Mouse (Mus musculus) ovary, adult 18-20 months (tissue): Measurements from ENCODE around the gene Acadm.
A peak's percentile ranks its signal among the peaks of the same experiment; 100 is the strongest.

Source experiments
- DNase-seq: peaks from one replicate; pipeline ENCODE4 v3.0.0; 2022; ENCODE audit warnings: low spot score, mixed read lengths

The Acadm gene

DNA sequence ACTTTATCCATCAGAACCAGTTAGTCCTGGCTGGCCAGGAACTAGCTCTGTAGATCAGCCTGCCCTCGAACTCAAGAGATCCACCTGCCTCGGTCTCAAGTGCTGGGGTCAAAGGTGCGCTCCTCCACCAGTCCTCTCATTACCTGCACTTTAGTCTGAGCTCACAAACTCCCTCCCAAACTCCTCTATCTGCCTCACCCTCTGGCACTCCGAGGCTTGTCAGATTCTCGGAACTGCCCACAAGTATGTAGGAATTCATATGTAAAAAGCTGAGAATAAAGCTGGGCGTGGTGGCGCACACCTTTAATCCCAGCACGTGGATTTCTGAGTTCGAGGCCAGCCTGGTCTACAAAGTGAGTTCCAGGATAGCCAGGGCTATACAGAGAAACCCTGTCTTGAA lies 3.9 kb downstream of the Acadm start:
- DNase-seq: no peak

DNA sequence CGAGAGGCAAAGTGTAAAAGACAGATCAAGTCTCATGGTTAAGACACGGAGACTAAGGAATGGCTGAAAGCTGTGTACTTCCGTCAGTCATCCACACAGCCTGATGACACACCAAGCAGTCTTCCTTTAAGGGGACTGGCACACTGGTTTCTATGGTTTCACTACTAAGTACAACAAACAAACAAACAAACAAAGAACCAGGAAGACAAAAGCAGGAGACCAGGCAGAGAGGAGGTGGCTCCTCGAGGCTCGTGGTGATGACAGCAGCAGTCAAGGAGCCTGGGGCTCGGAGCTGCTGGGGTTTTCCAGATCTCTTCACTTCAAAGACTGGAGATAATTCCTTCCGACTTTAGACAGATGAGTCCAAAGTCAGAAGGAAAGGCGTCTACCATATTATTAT lies 4.4 kb downstream of the Acadm start:
- DNase-seq: no peak

DNA sequence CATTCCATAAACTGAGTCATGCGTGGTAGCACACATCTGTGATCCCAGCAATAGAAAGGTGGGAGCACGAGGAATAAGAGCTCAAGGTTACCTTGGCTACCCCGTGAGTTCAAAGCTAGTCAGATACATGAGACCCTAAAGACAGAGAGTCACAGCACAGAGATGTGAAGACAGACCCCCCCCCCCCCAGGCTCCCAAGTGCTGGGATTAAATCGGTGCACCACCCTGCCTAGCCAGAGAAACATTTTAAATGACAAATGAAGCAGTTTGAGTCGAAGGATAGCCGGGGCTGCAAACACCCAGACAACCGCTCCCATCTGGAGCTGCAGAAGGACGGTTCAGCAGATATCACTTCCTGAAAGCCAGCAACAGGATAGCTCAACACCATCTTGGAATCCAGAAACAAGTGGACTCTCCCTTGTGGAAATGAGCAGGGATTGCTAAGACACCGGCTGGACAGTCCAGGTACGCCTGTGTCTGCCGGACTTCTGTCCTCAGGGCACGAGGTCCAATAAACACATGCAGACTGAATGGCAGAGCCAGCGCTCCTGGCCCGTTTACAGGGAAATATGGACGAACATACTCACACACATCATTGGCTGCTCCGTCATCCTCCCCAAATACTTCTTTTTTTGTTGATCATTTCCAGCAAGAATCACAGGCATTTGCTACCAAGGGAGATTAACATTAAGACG lies 7.2 kb downstream of the Acadm start:
- DNase-seq: no peak

DNA sequence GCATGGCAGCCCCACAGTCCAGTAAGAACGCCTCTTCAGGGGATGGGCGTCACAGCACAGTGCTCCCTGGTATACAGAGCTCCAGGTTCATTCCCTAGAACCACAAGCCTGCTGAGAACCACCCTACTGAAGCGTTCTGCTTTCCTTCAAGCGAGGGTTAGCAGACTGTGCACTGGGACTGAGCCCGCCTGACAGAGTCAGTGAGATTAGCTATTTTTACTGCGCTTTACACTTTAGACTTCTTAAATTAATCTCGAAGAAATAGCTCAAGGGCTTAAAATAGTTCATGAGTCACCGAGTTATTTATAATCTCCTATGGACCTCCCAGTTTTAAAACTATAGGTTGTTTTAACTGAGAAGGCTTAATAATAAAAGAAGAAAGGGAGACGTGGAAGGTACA lies 8.6 kb downstream of the Acadm start:
- no peak for DNase-seq

DNA sequence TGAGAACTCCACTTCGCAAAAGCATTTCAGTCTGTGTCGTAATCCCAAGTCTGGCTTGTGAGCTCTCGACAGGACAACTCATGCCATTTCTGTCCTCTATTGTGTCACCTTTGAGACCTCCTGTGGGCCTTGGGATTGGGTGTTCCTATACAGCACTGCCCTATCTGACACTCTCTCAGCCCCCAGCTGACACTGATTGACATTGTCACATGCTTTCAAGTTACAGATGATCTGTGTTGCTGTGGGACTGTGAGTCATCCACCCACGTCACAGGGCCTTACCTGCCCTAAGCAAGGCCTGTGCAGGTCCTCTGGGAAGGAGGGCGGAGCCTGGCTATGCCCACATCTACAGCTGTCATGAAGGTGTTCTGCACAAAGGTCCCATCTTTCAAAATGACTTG lies 12.0 kb downstream of the Acadm start:
- DNase-seq: no peak

DNA sequence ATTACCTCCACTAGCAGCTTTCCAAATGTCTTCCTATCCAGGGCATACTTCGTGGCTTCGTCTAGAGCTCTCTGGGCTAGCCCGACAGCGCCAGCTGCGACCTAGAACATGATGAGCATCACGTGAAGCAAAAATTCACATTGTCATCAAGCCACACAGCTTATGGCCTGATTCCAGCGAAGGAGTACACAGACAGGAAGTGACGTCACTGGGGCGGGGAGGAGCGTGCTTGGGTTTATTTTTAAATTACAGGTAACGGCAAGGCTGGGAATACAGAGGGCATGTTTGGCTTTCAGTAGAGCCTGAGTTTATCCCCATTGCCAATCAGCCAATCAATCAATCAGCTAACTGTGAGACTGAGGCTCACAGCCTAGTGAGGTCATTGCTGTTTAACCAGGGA lies 14.9 kb downstream of the Acadm start:
- no peak for DNase-seq

DNA sequence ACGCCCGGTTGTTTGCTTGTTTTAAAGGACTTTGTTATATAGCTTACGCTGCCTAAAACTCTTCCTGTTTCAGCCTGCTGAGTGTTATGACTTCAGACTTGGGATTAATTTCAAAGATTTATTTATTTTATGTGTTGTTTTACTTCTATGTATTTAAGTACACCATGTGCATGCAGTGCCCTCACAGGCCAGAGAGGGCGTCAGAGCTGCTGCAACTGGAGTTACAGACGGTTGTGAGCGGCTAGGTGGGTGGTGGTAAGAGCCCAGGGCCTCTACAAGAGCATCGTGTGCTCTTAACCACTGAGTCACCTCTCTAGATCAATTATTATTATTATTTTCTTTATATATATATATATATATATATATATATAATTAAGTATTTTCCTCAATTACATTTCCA lies 18.1 kb downstream of the Acadm start:
- DNase-seq: no peak

DNA sequence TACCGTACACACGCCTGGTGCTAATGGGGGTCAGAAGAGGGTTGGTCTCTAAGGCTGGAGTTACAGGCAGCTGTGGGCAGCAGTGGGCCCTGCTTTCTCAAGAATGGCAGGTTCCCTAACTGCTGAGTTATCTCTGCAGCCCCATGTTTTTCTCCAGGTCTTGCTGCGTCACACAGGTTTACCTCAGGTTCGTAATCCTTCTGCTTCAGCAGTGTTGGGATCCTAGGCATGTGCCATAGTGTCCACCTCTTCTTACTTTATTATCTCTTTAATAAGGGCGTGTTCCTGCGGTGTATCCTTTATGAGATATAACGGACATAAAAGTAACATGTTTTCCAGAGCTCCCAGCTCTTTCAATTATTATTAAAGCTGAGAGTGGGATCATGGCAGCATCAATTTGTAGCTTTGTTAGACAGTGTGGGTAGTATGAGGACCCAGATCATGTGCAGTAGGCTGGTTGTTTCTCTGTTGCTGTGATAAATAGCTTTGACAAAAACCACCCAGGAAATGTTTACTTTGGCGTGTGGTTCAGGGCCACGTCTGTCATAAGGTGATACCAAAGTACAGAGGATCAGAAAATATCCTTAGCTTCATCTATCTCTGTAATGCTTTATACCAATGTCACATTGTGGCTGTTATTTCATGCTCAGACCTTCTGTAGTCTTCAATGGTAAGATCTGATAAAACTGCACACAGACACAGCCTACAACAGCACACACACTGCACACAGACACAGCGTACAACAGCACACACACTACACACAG lies 23.1 kb downstream of the Acadm start:
- DNase-seq: no peak

DNA sequence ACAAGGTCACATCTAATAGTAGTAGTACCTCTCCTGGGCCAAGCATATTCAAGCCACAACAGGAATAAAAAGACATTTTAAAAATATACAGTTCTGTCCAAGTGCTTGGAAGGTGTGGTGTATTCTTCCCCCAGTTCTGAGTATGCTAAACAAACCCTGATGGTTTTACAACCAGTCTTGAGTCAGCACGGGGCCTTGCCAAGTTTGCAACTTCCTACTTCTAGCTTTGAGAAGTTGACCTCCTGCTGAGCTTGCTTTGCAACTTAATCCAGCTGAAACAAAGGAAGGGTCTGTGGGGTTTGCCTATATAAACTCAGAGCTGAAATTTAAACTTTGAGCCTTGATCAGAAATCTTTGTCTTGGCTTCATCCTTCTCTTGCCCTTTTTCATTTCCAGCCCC lies 27.2 kb downstream of the Acadm start:
- no peak for DNase-seq

DNA sequence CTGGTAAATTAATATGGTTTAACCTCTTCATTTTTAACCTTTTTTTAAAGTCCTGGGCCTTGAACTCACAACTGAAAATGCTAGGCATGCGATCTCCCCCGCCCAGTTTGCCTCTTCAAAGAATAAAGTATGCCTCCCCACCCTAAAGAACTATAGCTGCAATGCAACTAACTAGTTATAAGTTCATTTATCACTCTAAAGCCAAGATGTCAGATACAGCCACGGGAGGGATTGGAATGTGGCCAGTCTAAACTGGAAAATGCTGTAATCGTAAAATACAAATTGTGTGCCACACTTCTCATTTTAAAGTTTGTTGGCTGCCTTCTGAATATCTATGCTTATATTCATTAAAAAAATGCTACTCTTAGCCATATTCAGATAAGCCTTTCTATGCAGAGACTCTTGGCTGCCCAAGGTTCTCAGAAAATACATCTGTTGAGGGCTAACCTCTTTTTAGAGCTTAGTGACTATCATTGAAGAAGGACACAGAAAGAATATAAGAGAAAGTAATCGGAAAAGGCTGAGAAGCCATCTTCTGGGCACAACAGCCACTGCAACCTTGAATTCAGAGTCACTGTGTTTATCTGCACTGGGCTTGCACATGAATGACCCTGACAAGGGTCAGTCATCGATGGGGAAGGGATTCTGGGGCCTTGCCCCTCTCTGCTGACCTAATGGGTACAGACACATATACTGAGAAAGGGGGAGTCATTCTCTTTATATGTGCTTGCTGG lies 30.8 kb downstream of the Acadm start:
- DNase-seq: no peak

DNA sequence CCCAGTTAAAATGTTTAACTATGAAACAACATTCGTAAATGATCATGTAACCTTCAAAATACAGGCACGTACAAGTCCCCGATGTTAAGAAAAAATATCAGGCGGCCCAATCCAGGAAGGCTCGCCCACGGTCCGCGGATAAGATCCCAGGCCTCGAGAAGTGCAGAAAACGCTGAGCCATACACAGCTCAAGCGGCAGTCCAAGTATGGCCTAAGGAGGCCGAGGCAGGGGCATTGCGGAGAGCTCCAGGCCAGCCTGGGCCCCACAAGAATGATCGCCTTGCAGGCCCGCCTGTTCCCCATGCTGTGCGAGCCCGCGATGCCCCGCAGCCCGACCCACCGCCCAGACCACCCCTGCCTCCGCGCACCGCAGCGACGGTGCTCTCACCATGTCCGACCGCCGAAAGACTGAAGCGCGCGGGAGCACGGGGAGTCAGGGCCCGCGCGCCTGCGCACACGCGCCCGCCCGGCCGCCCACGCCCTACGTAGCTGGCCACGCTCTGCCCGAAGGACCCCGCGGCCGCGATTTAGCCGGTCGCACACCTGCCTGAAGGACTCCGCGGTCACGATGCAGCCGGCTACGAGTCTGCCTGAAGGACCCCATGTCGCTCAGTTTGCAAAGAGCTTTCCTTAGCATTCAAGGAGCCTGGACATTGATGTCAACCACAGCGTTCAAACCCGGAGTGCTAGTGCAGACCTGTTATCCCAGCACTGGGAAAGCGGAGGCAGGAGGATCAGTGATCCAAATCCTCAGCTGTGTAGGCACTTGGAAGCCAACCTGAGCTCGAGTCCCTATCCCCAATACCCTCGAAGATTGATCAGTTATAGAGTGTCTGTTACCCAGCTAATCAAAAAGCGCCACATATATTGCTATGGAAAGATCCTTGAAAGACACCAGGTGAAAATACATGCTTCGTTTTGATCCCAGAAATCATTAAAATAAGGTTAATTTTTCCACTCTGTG lies 31.6 kb downstream of the Acadm start, which contains the start of gene Rabggtb:
Gene Rabggtb (minus strand): TSS at position 464 of the 964 bp plus-strand sequence.
- DNase-seq: peak; percentile 92

DNA sequence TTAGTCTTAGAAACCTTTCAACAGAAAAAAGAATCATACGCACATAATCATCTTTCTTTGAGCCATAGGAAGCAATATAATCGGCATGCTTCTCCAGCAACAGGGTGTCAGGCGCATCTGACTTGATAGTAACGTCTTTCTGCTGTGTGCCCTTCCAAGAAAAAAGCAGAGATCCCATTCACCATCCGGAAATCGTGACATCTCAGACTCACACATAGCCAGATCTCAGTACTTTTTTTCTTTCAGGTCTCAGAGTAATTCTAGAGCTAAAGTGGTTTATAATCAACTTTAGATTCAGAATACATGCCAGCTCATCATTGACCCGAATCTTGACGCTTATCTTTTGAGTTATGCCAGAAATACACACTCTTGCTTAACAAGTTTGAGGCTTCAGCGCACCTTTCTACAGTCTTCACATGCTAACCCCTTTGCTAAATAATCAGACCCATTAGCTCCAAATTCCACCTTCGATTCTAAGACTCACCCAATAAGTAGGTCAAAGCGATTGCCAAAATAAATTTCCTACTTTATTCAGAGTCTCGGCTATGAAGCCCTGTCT lies 32.5 kb downstream of the Acadm start:
- no peak for DNase-seq

DNA sequence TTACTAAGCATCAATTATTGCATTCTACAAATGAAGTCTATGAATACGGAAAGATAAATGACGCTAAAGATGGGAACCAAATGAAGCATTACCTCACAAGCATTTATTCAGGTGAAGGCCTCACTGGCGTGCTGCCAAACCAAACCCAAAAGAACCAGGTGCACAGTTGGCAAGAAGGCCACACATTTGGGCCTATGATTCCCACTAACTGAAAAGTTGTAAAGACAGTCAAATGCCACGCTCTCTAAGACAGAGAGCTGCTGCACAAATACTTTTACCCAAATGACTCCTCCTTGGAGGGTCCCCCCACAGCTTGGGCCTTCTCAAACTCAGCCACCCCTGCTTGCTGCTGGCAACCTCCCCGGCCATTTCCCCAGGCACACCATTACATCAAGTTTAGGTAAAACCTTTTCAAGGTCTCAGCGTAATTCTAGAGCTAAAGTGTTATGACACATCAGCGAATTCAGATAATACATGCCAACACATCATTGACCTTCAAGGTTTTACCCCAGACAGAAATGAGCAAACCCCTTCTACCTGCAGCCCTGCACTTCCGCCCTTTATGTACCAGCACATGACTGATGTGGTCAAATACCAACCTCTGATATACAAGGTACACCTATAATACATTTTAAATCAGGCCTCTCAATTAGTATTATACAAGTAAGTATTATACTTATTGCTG lies 33.1 kb downstream of the Acadm start:
- no peak for DNase-seq

DNA sequence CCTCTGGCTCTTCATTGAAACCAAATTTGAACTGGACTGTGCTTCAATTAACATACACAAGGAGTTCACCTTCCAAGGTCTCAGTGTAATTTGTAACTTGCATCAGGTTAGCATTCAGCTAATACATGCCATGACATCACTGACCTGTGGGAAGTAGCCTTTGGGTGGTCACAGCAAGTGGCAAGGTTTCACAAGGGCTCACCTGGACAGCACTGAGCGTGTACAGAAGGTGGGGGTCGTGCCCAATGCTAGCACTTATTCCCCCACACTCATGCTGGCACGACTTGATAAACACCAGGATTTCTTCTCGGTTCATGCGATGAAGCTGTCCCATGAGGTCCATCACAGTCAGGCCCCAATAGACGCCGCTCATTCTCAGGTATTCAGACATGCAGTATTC lies 33.9 kb downstream of the Acadm start:
- no peak for DNase-seq

DNA sequence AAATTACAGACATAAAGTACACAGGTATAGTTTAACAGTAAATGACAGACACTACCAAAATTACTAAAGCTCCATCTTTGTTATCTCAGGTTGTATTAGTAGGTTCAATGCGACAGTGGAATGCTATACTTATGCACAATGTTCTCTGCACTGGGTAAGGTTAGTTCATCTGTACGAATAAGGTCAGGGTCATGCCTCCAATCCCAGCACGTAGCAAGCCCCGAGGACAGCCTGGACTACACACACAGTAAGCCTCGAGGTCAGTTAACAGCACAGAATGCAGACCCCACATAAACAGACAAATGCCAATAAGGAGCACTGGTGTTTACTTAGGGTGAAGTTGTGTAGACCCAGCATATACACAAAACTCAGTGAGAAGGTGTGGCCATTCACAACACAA lies 35.5 kb downstream of the Acadm start:
- DNase-seq: no peak

DNA sequence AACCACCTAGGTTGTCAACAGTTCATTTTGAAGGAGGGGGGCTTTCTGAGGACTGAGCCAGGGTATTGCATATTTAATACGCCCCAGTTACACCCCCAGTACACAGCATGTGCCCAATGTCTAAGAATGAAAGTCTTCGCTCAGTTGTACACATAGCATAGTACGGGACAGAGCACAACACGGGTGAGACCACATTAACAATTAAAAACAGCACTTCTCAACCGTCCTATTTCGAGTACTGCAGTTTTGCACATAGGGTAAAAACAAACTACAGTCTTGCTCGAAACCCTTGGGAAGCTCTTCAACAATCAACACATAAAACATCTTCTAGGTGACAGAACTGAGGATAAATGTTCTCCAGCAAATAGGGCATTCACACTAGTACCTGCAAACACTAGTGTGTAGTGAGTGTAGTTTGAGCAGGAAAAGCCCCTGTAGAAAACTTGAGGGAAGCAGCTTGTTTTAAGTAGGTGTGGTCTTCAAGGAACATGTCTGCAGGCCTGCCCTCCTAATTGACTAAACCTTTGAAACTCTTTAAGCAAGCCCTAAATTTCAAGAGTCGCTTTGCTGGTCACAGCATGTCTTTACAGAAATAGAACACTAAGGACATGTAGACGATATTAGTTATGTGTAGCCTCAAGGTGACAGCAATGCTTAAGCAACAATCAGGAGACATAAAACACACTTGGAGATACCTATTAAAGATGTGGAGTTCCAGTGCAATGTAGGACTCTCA lies 38.1 kb downstream of the Acadm start, which contains the start of gene Msh4:
Gene Msh4 (minus strand): TSS at position 3 of the 736 bp plus-strand sequence.
- no peak for DNase-seq

DNA sequence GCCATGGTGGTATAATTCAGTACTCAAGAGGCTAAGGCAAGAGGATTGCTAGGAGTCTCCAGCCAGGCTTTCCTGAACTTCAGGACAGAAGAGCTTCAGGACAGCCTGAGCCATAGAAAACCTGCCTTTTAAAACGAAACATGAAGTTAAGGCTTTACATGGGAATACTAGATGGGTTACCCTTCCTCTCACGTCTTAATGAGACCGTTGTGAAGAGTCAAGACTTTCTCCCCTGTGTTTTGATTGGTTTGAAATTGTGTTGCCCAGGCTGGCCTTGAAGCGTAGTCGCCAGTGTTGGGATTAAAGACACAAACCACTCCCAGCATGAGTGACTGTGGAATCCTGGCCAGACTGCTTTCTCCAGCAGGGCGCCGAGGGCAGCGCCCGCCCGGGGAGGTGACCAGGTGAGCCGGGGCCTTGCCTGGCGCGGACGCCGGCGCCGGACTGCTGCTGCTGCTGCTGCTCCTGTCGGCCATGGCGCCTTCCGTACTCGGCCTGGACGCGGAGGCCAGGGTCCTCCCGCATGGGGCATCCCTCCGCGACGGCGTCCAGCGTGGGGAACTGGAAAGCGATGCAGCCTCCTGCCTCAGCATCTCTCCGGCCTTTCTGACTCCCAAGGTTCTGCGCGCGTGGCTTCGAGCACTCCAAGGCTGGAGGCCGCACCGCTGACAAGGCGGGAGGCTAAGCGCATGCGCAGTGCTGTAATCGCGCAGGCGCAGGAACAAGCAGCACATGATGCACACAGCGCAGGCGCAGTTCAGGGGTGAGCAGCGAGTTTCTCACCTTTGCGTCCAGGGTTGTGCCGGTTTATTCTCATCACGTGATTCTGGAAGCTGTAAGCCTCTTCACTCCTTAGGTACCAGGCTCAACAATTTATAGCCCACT lies 38.9 kb downstream of the Acadm start:
- no peak for DNase-seq

DNA sequence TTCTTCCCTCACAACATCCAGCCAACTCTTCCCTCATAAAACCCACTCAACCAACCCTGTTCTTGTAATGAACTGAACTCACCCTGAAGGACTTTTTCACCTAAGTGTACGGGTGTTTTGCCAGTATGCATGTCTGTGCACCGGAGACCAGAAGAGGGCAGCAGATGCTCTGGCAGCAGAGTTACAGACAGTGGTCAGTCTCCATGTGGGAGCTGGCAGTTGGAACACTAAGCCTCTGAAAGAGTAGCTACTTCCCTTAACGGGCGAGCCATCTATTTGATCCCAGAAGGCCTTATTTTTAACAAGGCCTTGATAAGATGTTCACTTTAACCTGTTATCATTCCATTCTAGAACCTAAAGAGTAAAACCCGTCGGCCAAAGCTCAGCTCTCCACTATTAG lies 39.8 kb downstream of the Acadm start:
- DNase-seq: peak; percentile 15

DNA sequence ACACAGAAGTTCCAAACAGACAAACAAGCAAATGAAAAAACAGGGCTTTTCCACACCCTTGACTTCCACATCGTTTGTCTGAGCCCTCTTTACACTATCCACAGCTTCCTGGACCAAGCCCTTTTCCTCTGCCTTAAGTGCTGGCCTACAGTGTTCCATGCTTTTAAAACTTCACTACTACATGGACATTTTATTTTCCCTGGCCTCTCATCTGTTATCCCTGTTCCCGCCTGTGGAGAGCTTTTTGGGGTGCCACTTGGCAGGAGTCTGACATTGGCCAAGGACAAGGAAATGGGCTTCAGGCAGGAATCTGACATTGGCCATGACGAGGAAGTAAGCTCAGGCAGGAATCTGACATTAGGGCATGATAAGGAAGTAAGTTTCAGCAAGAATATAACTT lies 41.8 kb downstream of the Acadm start:
- DNase-seq: no peak
